Mouse (Mus musculus): ENCODE results near the gene Gm49354. TPM values are rescaled to one million over a fixed set of nuclear protein-coding genes. Genes with fewer than 3 reads are reported as not detected.
"Not testable (repeated sequence)": the region's sequence is repeated elsewhere in the genome, so short reads cannot be mapped to it uniquely, and the experiment has no call there.

Gene Gm49354
- total RNA-seq, 1 experiment = not detected

GRCm38 (mm10) chr13:59779744-59780264 lies 2.2 kb downstream of the Gm49354 start:
- in situ Hi-C loops (cut with MboI; ENCODE audit: low sequenced_read_pairs in 2 of 2, unreplicated experiment in 2 of 2); H3K4me1 ChIP-seq (ENCODE audit: control insufficient read depth in 2 of 2, insufficient read depth in 2 of 2, low read length in 2 of 2, poor library complexity in 1 of 2); DNase-seq (ENCODE audit: low read depth, low spot score); H3K27ac ChIP-seq (ENCODE audit: insufficient read depth, low read depth, low read length, poor library complexity, severe bottlenecking); H3K9ac ChIP-seq (ENCODE audit: insufficient read depth, low read depth, low read length, poor library complexity, severe bottlenecking); H3K4me3 ChIP-seq (ENCODE audit: insufficient read depth in 1 of 2, low read depth in 1 of 2, low read length in 2 of 2, poor library complexity in 1 of 2, severe bottlenecking in 1 of 2); H3K9me3 ChIP-seq (ENCODE audit: control insufficient read depth, insufficient read depth, low read depth, low read length): not testable (repeated sequence)
- H3K36me3 ChIP-seq (ENCODE audit: control insufficient read depth, insufficient read depth, low read length, poor library complexity, severe bottlenecking) = peaks cover 30% of the 10 kb centered on the region
- TF ChIP-seq ZNF384 (IDR thresholded peaks at IDR 0.05; ENCODE audit: low read depth, low read length) = peak; percentile 95

GRCm38 (mm10) chr13:59779213-59779612 lies 2.8 kb downstream of the Gm49354 start:
- Histone ChIP-seq H3K27ac (ENCODE audit: insufficient read depth, low read depth, low read length, poor library complexity, severe bottlenecking) (no peak overlapping the region), H3K4me1 (ENCODE audit: control insufficient read depth in 2 of 2, insufficient read depth in 2 of 2, low read length in 2 of 2, poor library complexity in 1 of 2) (no peaks in the 10 kb centered on the region), H3K9me3 (ENCODE audit: control insufficient read depth, insufficient read depth, low read depth, low read length) (no peaks in the 10 kb centered on the region), H3K36me3 (ENCODE audit: control insufficient read depth, insufficient read depth, low read length, poor library complexity, severe bottlenecking) (peaks cover 27% of the 10 kb centered on the region), H3K9ac (ENCODE audit: insufficient read depth, low read depth, low read length, poor library complexity, severe bottlenecking) (no peak overlapping the region), H3K4me3 (ENCODE audit: insufficient read depth in 1 of 2, low read depth in 1 of 2, low read length in 2 of 2, poor library complexity in 1 of 2, severe bottlenecking in 1 of 2) (no peak overlapping the region)
- DNase-seq (ENCODE audit: low read depth, low spot score) = no peak
- TF ChIP-seq ZNF384 (IDR thresholded peaks at IDR 0.05; ENCODE audit: low read depth, low read length) = 0 out of 2 replicates have a peak, but pooled peaks have one; percentile 18
- TF ChIP-seq ZC3H11A (IDR thresholded peaks at IDR 0.05; ENCODE audit: borderline replicate concordance, low read depth, low read length) = no peak
- in situ Hi-C loops (cut with MboI; ENCODE audit: low sequenced_read_pairs in 2 of 2, unreplicated experiment in 2 of 2) = no loop called here

- no peak for TF ChIP-seq HCFC1 (IDR thresholded peaks at IDR 0.05; ENCODE audit: borderline replicate concordance, insufficient read depth, low read length)
- TF ChIP-seq ZNF384 (IDR thresholded peaks at IDR 0.05; ENCODE audit: low read depth, low read length) = no peak
- TF ChIP-seq CHD2 (IDR thresholded peaks at IDR 0.05; ENCODE audit: low read depth, low read length) = no peak
- no peak for TF ChIP-seq ZC3H11A (IDR thresholded peaks at IDR 0.05; ENCODE audit: borderline replicate concordance, low read depth, low read length)
- no peak for TF ChIP-seq MAFK (IDR thresholded peaks at IDR 0.05; ENCODE audit: insufficient read depth, low read depth, low read length)
- DNase-seq (ENCODE audit: low read depth, low spot score) = no peak
- in situ Hi-C loops (cut with MboI; ENCODE audit: low sequenced_read_pairs in 2 of 2, unreplicated experiment in 2 of 2) = no loop called here
- no peak overlapping the region for H3K4me3 ChIP-seq (ENCODE audit: insufficient read depth in 1 of 2, low read depth in 1 of 2, low read length in 2 of 2, poor library complexity in 1 of 2, severe bottlenecking in 1 of 2)
- H3K27ac ChIP-seq (ENCODE audit: insufficient read depth, low read depth, low read length, poor library complexity, severe bottlenecking) = no peak overlapping the region
- no peaks in the 10 kb centered on the region for H3K9me3 ChIP-seq (ENCODE audit: control insufficient read depth, insufficient read depth, low read depth, low read length)
- H3K36me3 ChIP-seq (ENCODE audit: control insufficient read depth, insufficient read depth, low read length, poor library complexity, severe bottlenecking) = peaks cover 19% of the 10 kb centered on the region; the same call in 1 of the 2 replicates
- peaks cover 4% of the 10 kb centered on the region in 2 experiments; a peak in 3 of 4 replicates for H3K4me1 ChIP-seq (ENCODE audit: control insufficient read depth in 2 of 2, insufficient read depth in 2 of 2, low read length in 2 of 2, poor library complexity in 1 of 2)
- no peak overlapping the region for H3K9ac ChIP-seq (ENCODE audit: insufficient read depth, low read depth, low read length, poor library complexity, severe bottlenecking)
Observed at GRCm38 (mm10) chr13:59775168-59775567, 6.9 kb downstream of the Gm49354 start.

- no peak overlapping the region for H3K27ac ChIP-seq (ENCODE audit: insufficient read depth, low read depth, low read length, poor library complexity, severe bottlenecking)
- peaks cover 7 to 15% of the 10 kb centered on the region in 2 experiments for H3K4me1 ChIP-seq (ENCODE audit: control insufficient read depth in 2 of 2, insufficient read depth in 2 of 2, low read length in 2 of 2, poor library complexity in 1 of 2)
- no peak for DNase-seq (ENCODE audit: low read depth, low spot score)
- TF ChIP-seq ZNF384 (IDR thresholded peaks at IDR 0.05; ENCODE audit: low read depth, low read length) = no peak
- TF ChIP-seq MAFK (IDR thresholded peaks at IDR 0.05; ENCODE audit: insufficient read depth, low read depth, low read length) = no peak
- no peak for TF ChIP-seq HCFC1 (IDR thresholded peaks at IDR 0.05; ENCODE audit: borderline replicate concordance, insufficient read depth, low read length)
- TF ChIP-seq CHD2 (IDR thresholded peaks at IDR 0.05; ENCODE audit: low read depth, low read length) = no peak
- no peak for TF ChIP-seq ZC3H11A (IDR thresholded peaks at IDR 0.05; ENCODE audit: borderline replicate concordance, low read depth, low read length)
- H3K9ac ChIP-seq (ENCODE audit: insufficient read depth, low read depth, low read length, poor library complexity, severe bottlenecking) = no peak overlapping the region
- in situ Hi-C loops (cut with MboI; ENCODE audit: low sequenced_read_pairs in 2 of 2, unreplicated experiment in 2 of 2) = no loop called here
- no peaks in the 10 kb centered on the region for H3K9me3 ChIP-seq (ENCODE audit: control insufficient read depth, insufficient read depth, low read depth, low read length)
- peaks cover 16% of the 10 kb centered on the region; the same call in 1 of the 2 replicates for H3K36me3 ChIP-seq (ENCODE audit: control insufficient read depth, insufficient read depth, low read length, poor library complexity, severe bottlenecking)
- H3K4me3 ChIP-seq (ENCODE audit: insufficient read depth in 1 of 2, low read depth in 1 of 2, low read length in 2 of 2, poor library complexity in 1 of 2, severe bottlenecking in 1 of 2) = peak overlapping the region in 1 of 2 experiments; percentile 93; a peak in 2 of 4 replicates
Observed at GRCm38 (mm10) chr13:59771257-59771656, 10.8 kb downstream of the Gm49354 start.

GRCm38 (mm10) chr13:59770847-59771246 lies 11.2 kb downstream of the Gm49354 start:
- no peak overlapping the region for H3K27ac ChIP-seq (ENCODE audit: insufficient read depth, low read depth, low read length, poor library complexity, severe bottlenecking)
- no peaks in the 10 kb centered on the region for H3K9me3 ChIP-seq (ENCODE audit: control insufficient read depth, insufficient read depth, low read depth, low read length)
- H3K4me3 ChIP-seq (ENCODE audit: insufficient read depth in 1 of 2, low read depth in 1 of 2, low read length in 2 of 2, poor library complexity in 1 of 2, severe bottlenecking in 1 of 2) = peak overlapping the region in 1 of 2 experiments; percentile 93; a peak in 2 of 4 replicates
- DNase-seq (ENCODE audit: low read depth, low spot score) = no peak
- peaks cover 7 to 17% of the 10 kb centered on the region in 2 experiments for H3K4me1 ChIP-seq (ENCODE audit: control insufficient read depth in 2 of 2, insufficient read depth in 2 of 2, low read length in 2 of 2, poor library complexity in 1 of 2)
- peak overlapping the region; percentile 45; the same call in 1 of the 2 replicates for H3K9ac ChIP-seq (ENCODE audit: insufficient read depth, low read depth, low read length, poor library complexity, severe bottlenecking)
- H3K36me3 ChIP-seq (ENCODE audit: control insufficient read depth, insufficient read depth, low read length, poor library complexity, severe bottlenecking) = peaks cover 16% of the 10 kb centered on the region; the same call in 1 of the 2 replicates
- in situ Hi-C loops (cut with MboI; ENCODE audit: low sequenced_read_pairs in 2 of 2, unreplicated experiment in 2 of 2) = no loop called here
- TF ChIP-seq ZC3H11A (IDR thresholded peaks at IDR 0.05; ENCODE audit: borderline replicate concordance, low read depth, low read length) (no peak), CHD2 (IDR thresholded peaks at IDR 0.05; ENCODE audit: low read depth, low read length) (no peak), HCFC1 (IDR thresholded peaks at IDR 0.05; ENCODE audit: borderline replicate concordance, insufficient read depth, low read length) (no peak), MAFK (IDR thresholded peaks at IDR 0.05; ENCODE audit: insufficient read depth, low read depth, low read length) (no peak), ZNF384 (IDR thresholded peaks at IDR 0.05; ENCODE audit: low read depth, low read length) (0 out of 2 replicates have a peak, but pooled peaks have one; percentile 36)

All from ES-E14 (cell line).